In the genomic region with DNA sequence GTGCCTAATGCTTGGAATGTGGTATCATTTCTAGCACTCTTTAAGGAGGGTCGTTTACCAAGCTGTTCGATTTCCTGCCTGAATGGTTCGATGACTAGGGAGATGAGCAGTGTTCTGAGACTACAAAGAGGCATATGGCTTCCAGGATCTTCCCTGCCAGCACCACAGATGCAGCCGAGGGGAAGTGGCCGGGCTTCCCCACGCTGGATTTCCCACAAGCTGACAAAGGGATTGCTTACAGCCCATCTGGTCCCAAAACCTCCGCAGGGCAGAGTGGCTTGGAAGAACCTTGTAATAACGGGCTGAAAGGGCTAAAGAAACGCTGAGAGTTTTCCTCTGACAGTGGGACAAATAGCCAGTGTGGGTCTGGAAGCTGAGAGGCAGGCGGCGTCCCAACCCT, we compare ENCODE assay signal across 8 mouse cellular contexts. TPM values are rescaled to one million over a fixed set of nuclear protein-coding genes. Genes with fewer than 3 reads are reported as not detected.
DNase-seq lines count a peak whose midpoint lies in the region; ATAC-seq lines count a peak whose summit lies in the region.

No protein-coding gene starts in this region.

- no peak overlapping the region for H3K9ac ChIP-seq in limb, embryonic 11.5 days (ENCODE audit: low read length)

- H3K36me3 ChIP-seq in limb, embryonic 11.5 days (ENCODE audit: control insufficient read depth, insufficient read depth, low read length): no peaks in the 10 kb centered on the region

- no peak overlapping the region for H3K4me2 ChIP-seq in limb, embryonic 11.5 days (ENCODE audit: low read depth, severe bottlenecking)

- peak; percentile 96 for DNase-seq in Muller cell, postnatal 12 days (ENCODE audit: inconsistent ontology term)
- DNase-seq in cerebellum, adult 9-10 months: peak; percentile 94
- peak; percentile 33 to 38 for DNase-seq in frontal cortex, postnatal 36 days (ENCODE audit: low spot score in 2 of 2)
- DNase-seq in limb, embryonic 11.5 days (ENCODE audit: low spot score): peak; percentile 55
- peak; percentile 34 for DNase-seq in right cerebral cortex, postnatal 25 days
- no peak for DNase-seq in B cell, adult 2 months
- DNase-seq in thymus, postnatal 10 days (ENCODE audit: low spot score in 2 of 2): no peak
- DNase-seq in kidney, postnatal 36 days: no peak

- H3K4me1 ChIP-seq in limb, embryonic 11.5 days (ENCODE audit: control insufficient read depth, insufficient read depth, low read length): peaks cover 61% of the 10 kb centered on the region

- H3K4me3 ChIP-seq in limb, embryonic 11.5 days (ENCODE audit: low read depth, low read length): no peak overlapping the region

- peak overlapping the region; percentile 66; the same call in 1 of the 2 replicates for H3K27ac ChIP-seq in limb, embryonic 11.5 days (replicated peaks; ENCODE audit: low read depth, low read length)

- WGBS in limb, embryonic 11.5 days: 24% methylated on average over 11 of the region's 11 CpGs

- no peak for ATAC-seq in limb, embryonic 11.5 days (ENCODE audit: insufficient number of reproducible peaks, low FRiP score, low TSS enrichment, low read depth)

- H3K9me3 ChIP-seq in limb, embryonic 11.5 days (ENCODE audit: control insufficient read depth, low read length): no peaks in the 10 kb centered on the region; the same call in 1 of the 2 replicates

- no peaks in the 10 kb centered on the region for H3K27me3 ChIP-seq in limb, embryonic 11.5 days (ENCODE audit: control insufficient read depth, insufficient read depth, low read length)

RNA-seq across cellular contexts. Expression of a gene that starts 46.8 kb away (rescaled TPM):
- polyA plus RNA-seq in limb, embryonic 11.5 days (2014; fragmentation: Nextera tagmentation; extraction: Ambion mirVana): 136 TPM in 2 replicates

RNA-seq across cellular contexts. Expression of a gene that starts 46.9 kb away (rescaled TPM):
- 23.9 and 24.0 TPM in 2 replicates for polyA plus RNA-seq in limb, embryonic 11.5 days (2014; fragmentation: Nextera tagmentation; extraction: Ambion mirVana)

Comparison
In these comparisons a context has a peak if more than half of its experiments do, and no peak if none do; other contexts are left out.
1. DNase-seq: peak in Muller cell, postnatal 12 days (single experiment), cerebellum, adult 9-10 months (single experiment), frontal cortex, postnatal 36 days (2 of 2), limb, embryonic 11.5 days (single experiment) and right cerebral cortex, postnatal 25 days (single experiment); none in B cell, adult 2 months (0 of 2), thymus, postnatal 10 days (0 of 2) and kidney, postnatal 36 days (0 of 2).